18 mouse cellular contexts compared by ENCODE assay signal in the genomic region with DNA sequence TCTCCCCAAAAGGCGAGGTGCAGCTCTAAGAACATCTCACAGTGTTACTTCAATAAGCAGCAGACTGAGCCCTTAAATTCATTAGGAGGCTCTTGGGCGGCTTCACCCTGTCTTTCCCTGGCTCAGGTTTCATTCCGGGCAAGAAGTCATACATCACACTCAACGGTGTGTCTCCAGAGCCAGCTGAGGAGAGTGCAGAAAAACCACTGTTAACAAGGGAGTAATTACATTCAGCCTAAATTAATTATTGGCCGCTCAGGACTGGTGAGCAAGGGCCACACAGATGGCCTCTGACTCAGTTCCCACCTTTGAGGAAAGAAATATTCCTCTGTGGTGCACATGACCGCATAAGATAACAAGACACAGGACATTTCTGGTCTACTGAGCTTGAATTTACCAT.
"Had no signal": no experiment of that assay in that cellular context is flagged by ENCODE, and none has a peak within 500 bp of the region (broad histone marks: within the 10 kb centered on the region; RNA-seq: fewer than 3 reads in every experiment).

No protein-coding gene starts in this region.

- H3K4me2 ChIP-seq: limb, embryonic 13.5 days; liver, embryonic 12.5 days; liver, embryonic 15.5 days; lung, embryonic 15.5 days; midbrain, embryonic 11.5 days had no signal

- H3K4me1 ChIP-seq: liver, embryonic 12.5 days; liver, embryonic 15.5 days; lung, embryonic 15.5 days; megakaryocyte, embryonic 14.5 days had no signal

- H3K27ac ChIP-seq: left cerebral cortex, adult 2 months; limb, embryonic 13.5 days; liver, embryonic 12.5 days; liver, embryonic 15.5 days; lung, embryonic 15.5 days had no signal

- H3K36me3 ChIP-seq: limb, embryonic 13.5 days; liver, embryonic 12.5 days; liver, embryonic 15.5 days; lung, embryonic 15.5 days had no signal

- H3K9me3 ChIP-seq: limb, embryonic 13.5 days; liver, embryonic 12.5 days; liver, embryonic 15.5 days; lung, embryonic 15.5 days had no signal

- H3K9ac ChIP-seq: limb, embryonic 13.5 days; liver, embryonic 12.5 days; liver, embryonic 15.5 days; lung, embryonic 15.5 days had no signal

- H3K27me3 ChIP-seq: liver, embryonic 12.5 days; liver, embryonic 15.5 days; lung, embryonic 15.5 days; megakaryocyte, embryonic 14.5 days had no signal

- DNase-seq: kidney, adult 2 months; kidney, postnatal 36 days; layer of hippocampus, postnatal 36 days; liver; lung, adult 18-20 months; lung, postnatal 10 days; lung, postnatal 36 days; midbrain, embryonic 14.5 days; thymus, adult 18-20 months; thymus, postnatal 36 days had no signal

- ATAC-seq: intestine, embryonic 16.5 days; liver, embryonic 12.5 days had no signal

- H3K4me3 ChIP-seq: left cerebral cortex, adult 2 months; limb, embryonic 13.5 days; liver, embryonic 12.5 days; liver, embryonic 15.5 days; lung, embryonic 15.5 days; megakaryocyte, embryonic 14.5 days had no signal
